Mouse (Mus musculus) intestine, postnatal 0 days (tissue): ENCODE measurements around the gene Nlgn2. TPM values are rescaled to one million over a fixed set of nuclear protein-coding genes. Genes with fewer than 3 reads are reported as not detected.

ENCODE experiments used
- ATAC-seq: fragments of 200-750 bp; cut with Nextera tagmentation; 2 replicates; pipeline ENCODE4 v1.8.0; 2017; ENCODE audit warnings: mild to moderate bottlenecking, moderate TSS enrichment, moderate library complexity
- H3K27ac ChIP-seq: fragments of 300-500 bp; sonication (generic); 2 replicates; pipeline ENCODE4 v1.5.1; 2014; ENCODE audit warnings: mild to moderate bottlenecking, low read depth, low read length, moderate library complexity
- H3K27me3 ChIP-seq: fragments of 300-500 bp; sonication (generic); replicated peaks from 2 replicates; pipeline ENCODE4 v1.6.1; 2014; ENCODE audit warnings: low read length, mixed read lengths; ENCODE audit not compliant: control insufficient read depth, insufficient read depth
- H3K36me3 ChIP-seq: fragments of 300-500 bp; sonication (generic); 2 replicates; pipeline ENCODE4 v1.6.1; 2014; ENCODE audit warnings: mild to moderate bottlenecking, moderate library complexity; ENCODE audit not compliant: control insufficient read depth, insufficient read depth
- H3K4me1 ChIP-seq: fragments of 300-500 bp; sonication (generic); replicated peaks from 2 replicates; pipeline ENCODE4 v1.6.1; 2014; ENCODE audit warnings: antibody characterized with exemption, low read length, mixed read lengths; ENCODE audit not compliant: control insufficient read depth, insufficient read depth
- H3K4me2 ChIP-seq: fragments of 300-500 bp; sonication (generic); replicated peaks from 2 replicates; pipeline ENCODE4 v1.6.1; 2014; ENCODE audit warnings: low read depth, mild to moderate bottlenecking, moderate library complexity
- H3K4me3 ChIP-seq: fragments of 300-500 bp; sonication (generic); 2 replicates; pipeline ENCODE4 v1.5.1; 2014; ENCODE audit warnings: low read depth, low read length
- H3K9ac ChIP-seq: fragments of 300-500 bp; sonication (generic); 2 replicates; pipeline ENCODE4 v1.6.1; 2014; ENCODE audit warnings: mild to moderate bottlenecking, low read depth, low read length
- H3K9me3 ChIP-seq: fragments of 300-500 bp; sonication (generic); 2 replicates; pipeline ENCODE4 v1.6.1; 2016; ENCODE audit warnings: mixed run types; ENCODE audit not compliant: control insufficient read depth
- CTCF ChIP-seq: sonication (generic); IDR thresholded peaks from 2 replicates; pipeline ENCODE4 v1.5.1; 2016; ENCODE audit warnings: low read depth, mild to moderate bottlenecking, control low read depth, antibody characterized with exemption, moderate library complexity
- WGBS: fragments of 180-500 bp; shearing (Covaris S2); extraction: QIAGEN DNeasy Blood & Tissue Kit; methylation state at CpG from one replicate; pipeline ENCODE4 v1.1.7; 2014; 5-methylcytosine and 5-hydroxymethylcytosine counted together
- polyA plus RNA-seq: library from polyadenylated mRNA; unstranded; fragments of >200 nt; fragmentation: Nextera tagmentation; extraction: Ambion mirVana; gene quantifications from 2 replicates; pipeline ENCODE4 v1.2.1, GENCODE M21; 2015

The Nlgn2 gene
- polyA plus RNA-seq, 1 experiment from 2014 or later, result 1.8 TPM

- Histone ChIP-seq H3K4me3 (peak overlapping the region; percentile 55), H3K4me1 (peaks cover 13% of the 10 kb centered on the region; the same call in 1 of the 2 replicates), H3K27ac (peak overlapping the region; percentile 5; the same call in 1 of the 2 replicates), H3K9ac (peak overlapping the region; percentile 46), H3K4me2 (peak overlapping the region; percentile 90), H3K9me3 (no peaks in the 10 kb centered on the region), H3K36me3 (no peaks in the 10 kb centered on the region), H3K27me3 (peaks cover 13% of the 10 kb centered on the region; the same call in 1 of the 2 replicates)
- no peak for TF ChIP-seq CTCF
- no peak for ATAC-seq
- 1% methylated on average over 33 of the region's 33 CpGs for WGBS
These were observed 34.9 kb downstream of the Nlgn2 start for GRCm38 (mm10) chr11:69802648-69803105.

GRCm38 (mm10) chr11:69801379-69801977, 36.1 kb downstream of the Nlgn2 start, which contains the start of gene Fgf11:
Fgf11 (minus strand) TSS chr11:69801857.
- Histone ChIP-seq H3K4me3 (peak within 1 kb of the TSS; percentile 55), H3K9me3 (no peaks in the 10 kb centered on the region), H3K4me1 (peaks cover 13% of the 10 kb centered on the region; the same call in 1 of the 2 replicates), H3K27me3 (peaks cover 13% of the 10 kb centered on the region; the same call in 1 of the 2 replicates), H3K4me2 (peak within 1 kb of the TSS; percentile 90), H3K9ac (peak within 1 kb of the TSS; percentile 46), H3K27ac (peak within 1 kb of the TSS; percentile 5), H3K36me3 (no peaks in the 10 kb centered on the region)
- ATAC-seq, result no peak
- 3% methylated on average over 33 of the region's 33 CpGs for WGBS
- TF ChIP-seq CTCF, result no peak

- Histone ChIP-seq H3K36me3 (no peaks in the 10 kb centered on the region), H3K4me3 (peak overlapping the region; percentile 46), H3K4me2 (peak overlapping the region; percentile 90), H3K4me1 (peaks cover 16% of the 10 kb centered on the region; the same call in 1 of the 2 replicates), H3K9me3 (no peaks in the 10 kb centered on the region), H3K9ac (peak overlapping the region; percentile 46), H3K27ac (no peak overlapping the region), H3K27me3 (peaks cover 13% of the 10 kb centered on the region; the same call in 1 of the 2 replicates)
- no peak for TF ChIP-seq CTCF
- 5% methylated on average over 36 of the region's 36 CpGs for WGBS
- no peak for ATAC-seq
These were observed 37.0 kb downstream of the Nlgn2 start for GRCm38 (mm10) chr11:69800392-69801197.

- H3K4me1 ChIP-seq, result peaks cover 18% of the 10 kb centered on the region; the same call in 1 of the 2 replicates
- H3K9ac ChIP-seq, result no peak overlapping the region
- peak overlapping the region; percentile 90 for H3K4me2 ChIP-seq
- TF ChIP-seq CTCF, result no peak
- H3K9me3 ChIP-seq, result no peaks in the 10 kb centered on the region
- H3K27ac ChIP-seq, result no peak overlapping the region
- no peaks in the 10 kb centered on the region for H3K36me3 ChIP-seq
- WGBS, result 29% methylated on average over 11 of the region's 11 CpGs
- ATAC-seq, result no peak
- peaks cover 13% of the 10 kb centered on the region; the same call in 1 of the 2 replicates for H3K27me3 ChIP-seq
- H3K4me3 ChIP-seq, result no peak overlapping the region; the same call in 1 of the 2 replicates
These were observed 37.5 kb downstream of the Nlgn2 start for GRCm38 (mm10) chr11:69800138-69800391.

GRCm38 (mm10) chr11:69799394-69800137, 38.0 kb downstream of the Nlgn2 start:
- peaks cover 18% of the 10 kb centered on the region; the same call in 1 of the 2 replicates for H3K4me1 ChIP-seq
- peak overlapping the region; percentile 90; the same call in 1 of the 2 replicates for H3K4me2 ChIP-seq
- H3K9ac ChIP-seq, result no peak overlapping the region
- no peaks in the 10 kb centered on the region for H3K9me3 ChIP-seq
- no peak for TF ChIP-seq CTCF
- H3K36me3 ChIP-seq, result no peaks in the 10 kb centered on the region
- H3K27me3 ChIP-seq, result peaks cover 13% of the 10 kb centered on the region; the same call in 1 of the 2 replicates
- whole genome bisulfite sequencing, result 48% methylated on average over 12 of the region's 12 CpGs
- H3K27ac ChIP-seq, result no peak overlapping the region
- ATAC-seq, result no peak
- no peak overlapping the region for H3K4me3 ChIP-seq
